7 mouse cellular contexts compared by ENCODE assay signal in genomic region chr4:47521884-47522605, GRCm38 (mm10). TPM values are rescaled to one million over a fixed set of nuclear protein-coding genes. Genes with fewer than 3 reads are reported as not detected.
A peak's percentile ranks its signal among the peaks of the same experiment; 100 is the strongest.
DNase-seq lines count a peak whose midpoint lies in the region; ATAC-seq lines count a peak whose summit lies in the region.

No protein-coding gene starts in this region.

- no peak overlapping the region for H3K9ac ChIP-seq in limb, embryonic 11.5 days (ENCODE audit: low read length)

- peak; percentile 36 for DNase-seq in limb, embryonic 11.5 days (ENCODE audit: low spot score)
- no peak for DNase-seq in limb, embryonic 10.5 days (ENCODE audit: low spot score)
- peak; percentile 49 for DNase-seq in adrenal gland, postnatal 25 days
- DNase-seq in cerebellum, postnatal 36 days, result peak; percentile 14 to 39
- DNase-seq in induced T-regulatory cell, adult 2 months (ENCODE audit: low read depth), result peak; percentile 6
- DNase-seq in naive thymus-derived CD4-positive, alpha-beta T cell, adult 2 months (ENCODE audit: low read depth), result peak; percentile 5
- DNase-seq in spleen, postnatal 10 days (ENCODE audit: low spot score in 2 of 2), result no peak

- H3K9me3 ChIP-seq in limb, embryonic 11.5 days (ENCODE audit: control insufficient read depth, low read length), result no peaks in the 10 kb centered on the region
- H3K9me3 ChIP-seq in limb, embryonic 10.5 days (replicated peaks), result no peaks in the 10 kb centered on the region

- H3K4me1 ChIP-seq in limb, embryonic 11.5 days (ENCODE audit: control insufficient read depth, insufficient read depth, low read length), result no peaks in the 10 kb centered on the region
- H3K4me1 ChIP-seq in limb, embryonic 10.5 days, result peaks cover 4% of the 10 kb centered on the region; the same call in 1 of the 2 replicates

- no peak for ATAC-seq in limb, embryonic 11.5 days (ENCODE audit: insufficient number of reproducible peaks, low FRiP score, low TSS enrichment, low read depth)

- no peak overlapping the region for H3K27ac ChIP-seq in limb, embryonic 11.5 days (replicated peaks; ENCODE audit: low read depth, low read length)
- H3K27ac ChIP-seq in limb, embryonic 10.5 days, result no peak overlapping the region

- WGBS in limb, embryonic 11.5 days, result 88% methylated on average over 6 of the region's 6 CpGs
- 91% methylated on average over 6 of the region's 6 CpGs for WGBS in limb, embryonic 10.5 days

- no peaks in the 10 kb centered on the region for H3K36me3 ChIP-seq in limb, embryonic 11.5 days (ENCODE audit: control insufficient read depth, insufficient read depth, low read length)
- no peaks in the 10 kb centered on the region for H3K36me3 ChIP-seq in limb, embryonic 10.5 days

- no peaks in the 10 kb centered on the region for H3K27me3 ChIP-seq in limb, embryonic 11.5 days (ENCODE audit: control insufficient read depth, insufficient read depth, low read length)
- 0 out of 2 replicates have a peak, but pooled peaks cover 10% of the 10 kb centered on the region for H3K27me3 ChIP-seq in limb, embryonic 10.5 days (ENCODE audit: low read depth, poor library complexity, severe bottlenecking)

- H3K4me3 ChIP-seq in limb, embryonic 11.5 days (ENCODE audit: low read depth, low read length), result no peak overlapping the region
- no peak overlapping the region for H3K4me3 ChIP-seq in limb, embryonic 10.5 days

- H3K4me2 ChIP-seq in limb, embryonic 11.5 days (ENCODE audit: low read depth, severe bottlenecking), result no peak overlapping the region

RNA-seq across cellular contexts. Expression of gene Sec61b, which starts 47.6 kb away (rescaled TPM):
- 459 and 468 TPM in 2 replicates for polyA plus RNA-seq in limb, embryonic 11.5 days (2014; fragmentation: Nextera tagmentation; extraction: Ambion mirVana)
- 412 and 434 TPM in 2 replicates for polyA plus RNA-seq in limb, embryonic 10.5 days (2016; fragmentation: Nextera tagmentation; extraction: Ambion mirVana)
- total RNA-seq in adrenal gland, postnatal 25 days (2021), result 216 and 222 TPM in 2 replicates

RNA-seq across cellular contexts. Expression of gene Alg2, which starts 47.9 kb away (rescaled TPM):
- 92.2 and 98.7 TPM in 2 replicates for polyA plus RNA-seq in limb, embryonic 11.5 days (2014; fragmentation: Nextera tagmentation; extraction: Ambion mirVana)
- 76.8 and 92.2 TPM in 2 replicates for polyA plus RNA-seq in limb, embryonic 10.5 days (2016; fragmentation: Nextera tagmentation; extraction: Ambion mirVana)
- total RNA-seq in adrenal gland, postnatal 25 days (2021), result 138 and 149 TPM in 2 replicates

Comparison
In these comparisons a context has a peak if more than half of its experiments do, and no peak if none do; other contexts are left out.
1. DNase-seq: peak in limb, embryonic 11.5 days (single experiment), adrenal gland, postnatal 25 days (single experiment), cerebellum, postnatal 36 days (2 of 2), induced T-regulatory cell, adult 2 months (single experiment) and naive thymus-derived CD4-positive, alpha-beta T cell, adult 2 months (single experiment); none in limb, embryonic 10.5 days (single experiment) and spleen, postnatal 10 days (0 of 2).